Mouse (Mus musculus) midbrain, embryonic 11.5 days (tissue): Measurements from ENCODE around the gene Atp11a. TPM values are rescaled to one million over a fixed set of nuclear protein-coding genes. Genes with fewer than 3 reads are reported as not detected.

Experiments used
- ATAC-seq: fragments of 200-750 bp; cut with Nextera tagmentation; 2 replicates; pipeline ENCODE4 v1.8.0; 2017; ENCODE audit warnings: moderate TSS enrichment, moderate library complexity; ENCODE audit not compliant: low FRiP score
- DNase-seq: peaks from one replicate; pipeline ENCODE4 v3.0.0; 2015; ENCODE audit warnings: low spot score; ENCODE audit errors: missing footprints
- H3K27ac ChIP-seq: fragments of 300-500 bp; sonication (generic); 2 replicates; pipeline ENCODE4 v1.5.1; 2014; ENCODE audit warnings: low read depth, low read length
- H3K27me3 ChIP-seq: fragments of 300-500 bp; sonication (generic); 2 replicates; pipeline ENCODE4 v1.6.1; 2014; ENCODE audit warnings: mild to moderate bottlenecking, low read length, moderate library complexity, mixed read lengths; ENCODE audit not compliant: control insufficient read depth, insufficient read depth
- H3K36me3 ChIP-seq: fragments of 300-500 bp; sonication (generic); 2 replicates; pipeline ENCODE4 v1.6.1; 2014; ENCODE audit warnings: mild to moderate bottlenecking, low read length, moderate library complexity, mixed read lengths; ENCODE audit not compliant: control insufficient read depth, insufficient read depth
- H3K4me1 ChIP-seq: fragments of 300-500 bp; sonication (generic); 2 replicates; pipeline ENCODE4 v1.6.1; 2014; ENCODE audit warnings: low read length; ENCODE audit not compliant: control insufficient read depth, insufficient read depth
- H3K4me2 ChIP-seq: fragments of 300-500 bp; sonication (generic); 2 replicates; pipeline ENCODE4 v1.6.1; 2014; ENCODE audit warnings: mild to moderate bottlenecking, moderate library complexity
- H3K4me3 ChIP-seq: fragments of 300-500 bp; sonication (generic); 2 replicates; pipeline ENCODE4 v1.5.1; 2014; ENCODE audit warnings: low read depth, low read length
- H3K9ac ChIP-seq: fragments of 300-500 bp; sonication (generic); 2 replicates; pipeline ENCODE4 v1.6.1; 2014; ENCODE audit warnings: low read length
- H3K9me3 ChIP-seq: fragments of 300-500 bp; sonication (generic); 2 replicates; pipeline ENCODE4 v1.6.1; 2016; ENCODE audit warnings: low read length; ENCODE audit not compliant: control insufficient read depth
- WGBS: fragments of 180-500 bp; shearing (Covaris S2); extraction: QIAGEN DNeasy Blood & Tissue Kit; methylation state at CpG from one replicate; pipeline ENCODE4 v1.1.7; 2014; 5-methylcytosine and 5-hydroxymethylcytosine counted together
- polyA plus RNA-seq: library from polyadenylated mRNA; unstranded; fragments of >200 nt; fragmentation: Nextera tagmentation; extraction: Ambion mirVana; gene quantifications from 2 replicates; pipeline ENCODE4 v1.2.1, GENCODE M21; 2014

Gene Atp11a
- polyA plus RNA-seq, 1 experiment from 2014 or later: 10.0 TPM

DNA sequence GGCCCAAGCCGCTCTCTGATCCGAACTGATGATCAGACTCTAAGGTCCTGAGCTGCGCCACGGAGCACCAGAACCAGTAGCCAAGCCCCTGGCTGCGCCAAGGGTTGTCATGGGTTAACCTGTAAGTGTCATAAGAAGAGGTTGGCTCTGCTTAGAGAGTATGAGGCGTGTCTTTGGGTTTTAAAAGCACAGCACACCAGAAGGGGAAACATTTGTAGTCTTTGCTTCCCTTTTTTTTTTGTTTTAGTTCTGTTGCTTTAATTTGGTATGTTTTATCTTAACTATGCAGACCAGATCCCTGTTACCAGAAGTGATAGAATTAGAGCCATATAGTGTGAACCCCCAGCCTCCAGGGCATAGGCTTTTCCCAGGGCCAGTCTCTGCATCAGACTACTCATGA, 123.3 kb downstream of the Atp11a start:
- ATAC-seq: no peak
- Histone ChIP-seq H3K36me3 (peaks cover 6% of the 10 kb centered on the region; the same call in 1 of the 2 replicates), H3K4me2 (no peak overlapping the region), H3K27me3 (no peaks in the 10 kb centered on the region), H3K27ac (no peak overlapping the region), H3K4me3 (no peak overlapping the region), H3K4me1 (peaks cover 14% of the 10 kb centered on the region), H3K9me3 (no peaks in the 10 kb centered on the region), H3K9ac (no peak overlapping the region)
- DNase-seq: peak; percentile 23
- WGBS: 92% methylated on average over 6 of the region's 6 CpGs

DNA sequence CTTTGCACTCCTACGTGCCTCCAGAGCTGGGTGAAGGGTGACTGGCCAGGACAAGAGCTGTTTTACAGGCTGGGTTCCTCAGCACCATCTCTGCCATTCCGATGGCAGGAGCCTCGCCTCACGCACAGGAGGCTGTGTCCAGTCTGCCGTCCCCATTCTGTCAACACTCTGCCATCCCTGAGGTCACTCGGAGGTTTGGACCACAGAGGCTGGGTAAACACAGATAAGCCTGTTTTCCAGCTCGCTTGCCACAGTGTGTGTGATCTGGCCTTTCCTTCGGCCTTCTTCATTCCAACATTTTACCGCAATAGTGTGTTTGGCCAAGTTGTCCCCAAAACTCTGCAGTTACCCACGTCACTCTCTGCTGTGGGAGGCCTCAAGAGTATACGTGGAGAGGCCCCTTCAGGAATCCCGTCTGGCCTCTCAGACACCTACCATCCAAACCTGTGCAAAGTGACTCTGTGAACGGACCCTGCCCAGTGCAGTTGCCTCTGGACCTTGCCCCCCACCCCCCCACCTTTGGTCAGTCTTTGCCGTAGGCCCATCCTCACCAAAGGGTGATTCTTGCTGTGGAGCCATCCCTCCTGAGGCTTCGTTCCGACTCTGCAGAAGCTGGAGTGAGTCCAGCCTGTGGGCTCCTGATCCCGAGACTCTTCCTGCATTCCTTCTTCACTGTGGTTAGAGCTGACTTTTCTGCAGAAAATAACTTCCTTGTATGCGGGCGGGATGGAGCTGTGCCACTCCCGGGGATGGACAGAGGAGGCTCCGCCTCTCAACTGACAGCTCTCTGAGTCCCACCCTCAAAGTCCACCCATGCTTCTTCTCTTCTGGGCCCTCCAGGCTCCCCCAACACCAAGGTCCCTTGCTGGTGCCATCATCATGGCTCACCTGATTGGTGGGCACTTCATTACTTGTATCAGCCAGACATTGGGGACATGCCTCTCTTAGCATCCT, 126.5 kb downstream of the Atp11a start:
- DNase-seq (peak; percentile 64), ATAC-seq (no peak)
- Histone ChIP-seq H3K4me2 (no peak overlapping the region), H3K27me3 (no peaks in the 10 kb centered on the region), H3K9me3 (no peaks in the 10 kb centered on the region), H3K27ac (no peak overlapping the region), H3K9ac (no peak overlapping the region), H3K36me3 (peaks cover 10% of the 10 kb centered on the region; the same call in 1 of the 2 replicates), H3K4me3 (no peak overlapping the region), H3K4me1 (peaks cover 5% of the 10 kb centered on the region; the same call in 1 of the 2 replicates)
- WGBS: 72% methylated on average over 21 of the region's 21 CpGs

DNA sequence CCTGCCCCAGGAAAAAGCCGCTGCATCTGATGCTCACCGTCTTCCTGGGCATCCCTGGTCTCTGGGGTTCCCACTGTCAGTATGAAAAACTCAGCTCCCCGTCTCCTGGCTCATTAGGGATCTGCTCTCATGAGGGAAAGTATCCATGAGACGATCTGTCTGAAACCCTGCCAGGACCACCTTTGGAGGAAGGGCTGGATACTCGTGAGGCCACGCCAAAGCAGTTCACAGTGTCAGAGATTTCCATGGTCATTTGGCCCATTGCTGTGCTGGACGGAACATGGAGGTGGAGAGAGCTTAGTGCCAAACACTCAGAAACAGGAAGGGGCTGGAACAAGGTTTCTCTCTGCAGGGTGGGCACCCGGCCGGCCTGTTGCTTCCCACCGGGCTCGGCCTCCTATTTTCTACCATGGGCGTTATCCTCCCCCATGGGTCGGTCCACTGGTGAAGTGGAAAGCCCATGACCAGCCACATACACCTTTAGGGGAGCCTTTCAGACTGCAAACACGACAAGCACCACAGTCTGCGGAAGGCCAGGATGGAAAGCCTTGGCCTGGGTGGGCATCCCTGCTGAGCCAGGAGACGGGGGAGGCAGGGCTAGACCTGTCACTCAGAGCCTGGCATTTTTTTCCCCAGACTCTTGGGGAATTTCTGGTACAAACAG, 131.1 kb downstream of the Atp11a start:
- no peak overlapping the region for H3K4me3 ChIP-seq
- peaks cover 12% of the 10 kb centered on the region for H3K36me3 ChIP-seq
- no peaks in the 10 kb centered on the region for H3K27me3 ChIP-seq
- WGBS: 89% methylated on average over 16 of the region's 16 CpGs
- no peak overlapping the region for H3K4me2 ChIP-seq
- no peak overlapping the region for H3K9ac ChIP-seq
- H3K9me3 ChIP-seq: no peaks in the 10 kb centered on the region
- H3K27ac ChIP-seq: no peak overlapping the region
- H3K4me1 ChIP-seq: peaks cover 2% of the 10 kb centered on the region; the same call in 1 of the 2 replicates
- ATAC-seq (no peak), DNase-seq (no peak)

DNA sequence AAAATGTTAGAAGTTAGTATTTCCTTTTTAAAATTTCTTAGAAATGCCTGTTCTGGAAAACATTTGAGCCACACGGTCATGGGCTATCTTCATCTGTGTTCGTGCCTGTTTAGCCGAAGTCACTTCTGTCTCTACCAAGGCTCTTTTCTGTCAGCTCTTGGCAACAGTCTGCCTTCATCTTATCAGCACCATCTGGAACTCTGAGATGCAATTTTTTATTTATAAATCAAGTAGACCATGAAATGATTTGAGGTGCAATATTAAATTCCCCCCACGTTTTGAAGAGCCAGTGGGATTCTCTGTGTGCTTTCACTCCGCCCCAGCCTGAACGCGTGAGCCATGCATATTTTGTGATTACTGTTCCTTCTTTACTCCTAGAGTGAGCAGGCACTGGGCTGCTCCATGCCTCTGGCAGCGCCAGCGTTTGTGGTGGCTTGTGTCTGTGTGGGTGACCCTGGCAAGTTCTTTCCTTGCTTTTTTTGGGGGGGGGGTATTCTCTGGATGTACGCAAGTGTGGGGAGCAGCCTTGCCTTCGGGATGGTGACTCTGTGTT, 132.3 kb downstream of the Atp11a start:
- Histone ChIP-seq H3K4me1 (no peaks in the 10 kb centered on the region; the same call in 1 of the 2 replicates), H3K4me3 (no peak overlapping the region), H3K9ac (no peak overlapping the region), H3K27me3 (no peaks in the 10 kb centered on the region), H3K9me3 (no peaks in the 10 kb centered on the region), H3K36me3 (peaks cover 12% of the 10 kb centered on the region), H3K4me2 (no peak overlapping the region), H3K27ac (no peak overlapping the region)
- ATAC-seq (no peak), DNase-seq (no peak)
- 93% methylated on average over 11 of the region's 11 CpGs for WGBS

DNA sequence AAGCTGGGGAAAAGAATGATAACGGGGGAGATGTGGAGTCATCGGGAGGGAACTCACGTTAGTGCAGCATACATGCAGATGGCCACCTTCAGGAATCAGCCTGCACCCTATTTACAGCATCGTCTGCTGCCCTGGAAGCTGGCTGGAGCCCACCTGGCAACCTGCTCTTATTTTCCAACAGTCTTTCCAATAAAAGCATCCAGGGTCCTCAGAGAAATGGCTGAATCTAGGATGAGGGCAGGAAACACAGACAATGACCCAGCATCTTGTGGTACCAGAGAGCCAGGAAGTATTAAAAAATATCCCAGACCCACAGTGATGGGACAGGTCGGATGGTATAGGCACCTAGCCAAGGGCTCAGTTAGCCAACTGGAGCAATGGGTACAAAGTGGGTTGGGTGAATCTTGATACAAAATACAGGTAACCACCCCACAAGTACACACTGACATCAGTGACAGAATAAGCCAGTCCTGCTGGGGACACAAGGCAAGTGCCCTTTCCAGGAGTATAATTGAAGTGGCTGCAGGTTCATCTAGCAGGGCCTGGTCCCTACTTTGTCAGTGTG, 136.2 kb downstream of the Atp11a start:
- no peak for ATAC-seq
- peaks cover 4% of the 10 kb centered on the region for H3K36me3 ChIP-seq

DNA sequence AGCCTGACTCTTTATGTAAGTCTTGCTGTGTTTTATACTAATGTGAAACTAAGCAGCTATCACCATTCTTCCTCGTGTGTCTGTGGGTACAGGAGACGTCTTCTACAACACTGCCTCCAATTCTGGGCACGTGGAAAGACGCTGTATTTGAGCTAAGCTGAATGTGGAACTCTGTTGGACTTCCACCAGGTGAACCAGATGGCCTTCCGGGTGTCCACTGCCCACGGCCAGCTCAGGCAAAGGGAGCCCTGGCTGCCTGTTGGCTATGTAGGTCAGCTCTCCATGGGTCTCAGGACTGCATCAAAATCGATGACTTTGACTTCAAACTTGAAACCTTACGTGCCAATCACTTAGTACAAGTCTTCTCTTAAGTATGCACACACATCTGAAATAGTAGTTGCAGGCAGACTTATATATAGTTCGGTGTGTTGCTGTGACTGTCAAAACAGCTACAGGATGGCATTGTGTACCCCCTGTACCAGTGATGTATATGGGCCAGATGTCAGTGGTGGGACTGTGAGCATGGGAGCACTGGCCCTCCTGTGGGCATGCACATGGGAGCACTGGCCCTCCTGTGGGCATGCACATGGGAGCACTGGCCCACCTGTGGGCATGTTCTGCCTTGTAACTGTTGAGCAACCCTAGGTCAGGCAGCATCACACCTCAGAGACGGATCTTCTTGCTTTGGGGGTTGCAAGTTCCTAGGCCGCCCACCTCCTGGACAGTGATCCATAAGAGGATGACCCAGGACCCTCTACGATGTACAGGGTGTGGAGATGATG, 137.2 kb downstream of the Atp11a start:
- no peak overlapping the region for H3K9ac ChIP-seq
- H3K4me2 ChIP-seq: no peak overlapping the region
- no peak overlapping the region for H3K4me3 ChIP-seq
- H3K36me3 ChIP-seq: peaks cover 4% of the 10 kb centered on the region
- H3K27ac ChIP-seq: no peak overlapping the region
- 90% methylated on average over 12 of the region's 12 CpGs for WGBS
- DNase-seq (no peak), ATAC-seq (no peak)
- H3K4me1 ChIP-seq: peaks cover 5% of the 10 kb centered on the region
- no peaks in the 10 kb centered on the region for H3K9me3 ChIP-seq
- H3K27me3 ChIP-seq: no peaks in the 10 kb centered on the region

More for the DNA sequence above, 136.2 kb downstream of the Atp11a start:
- no peak overlapping the region for H3K4me2 ChIP-seq
- DNase-seq: no peak
- H3K9ac ChIP-seq: no peak overlapping the region
- no peak overlapping the region for H3K27ac ChIP-seq
- no peaks in the 10 kb centered on the region for H3K9me3 ChIP-seq
- H3K4me1 ChIP-seq: peaks cover 5% of the 10 kb centered on the region
- 84% methylated on average over 5 of the region's 5 CpGs for WGBS
- H3K4me3 ChIP-seq: no peak overlapping the region
- no peaks in the 10 kb centered on the region for H3K27me3 ChIP-seq

DNA sequence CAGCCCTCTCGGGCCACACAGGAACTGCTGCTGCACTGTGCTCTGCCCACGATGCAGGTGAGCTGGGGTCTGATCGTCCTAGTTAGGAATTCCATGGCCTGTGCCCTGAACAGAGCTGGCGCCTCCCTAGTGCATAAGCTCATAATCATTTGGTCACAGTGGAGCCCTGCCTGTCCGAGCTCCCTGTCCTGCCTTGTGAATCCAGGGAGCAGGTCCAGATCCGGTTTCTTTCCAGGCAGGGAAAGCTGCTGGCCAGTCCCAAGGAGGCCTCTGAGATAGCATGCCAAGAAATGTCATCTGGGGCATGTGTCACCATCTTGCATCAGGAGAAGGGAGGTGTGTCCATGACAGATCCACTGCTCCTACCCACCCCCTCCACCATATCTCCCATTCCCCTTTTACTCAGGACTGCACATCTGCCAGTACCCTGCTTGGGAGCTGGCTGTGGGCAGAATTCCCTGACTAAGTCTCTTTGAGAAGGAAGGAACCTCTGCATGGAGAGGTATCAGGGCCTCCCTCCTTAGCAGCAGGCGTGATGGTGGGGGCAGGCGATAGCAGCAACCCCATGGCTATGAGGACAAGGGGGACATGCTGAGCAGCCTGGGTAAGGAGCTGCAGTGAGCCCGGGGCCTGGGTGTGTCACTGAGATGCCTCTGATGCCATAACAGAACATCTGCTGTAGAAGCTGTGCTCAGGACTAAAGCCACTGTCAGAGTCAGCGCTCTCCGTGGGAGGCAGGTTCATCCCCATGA, 138.1 kb downstream of the Atp11a start:
- DNase-seq (no peak), ATAC-seq (no peak)
- Histone ChIP-seq H3K27ac (no peak overlapping the region), H3K9me3 (no peaks in the 10 kb centered on the region), H3K4me1 (peaks cover 5% of the 10 kb centered on the region), H3K4me3 (no peak overlapping the region), H3K27me3 (no peaks in the 10 kb centered on the region), H3K4me2 (no peak overlapping the region), H3K36me3 (peaks cover 4% of the 10 kb centered on the region), H3K9ac (no peak overlapping the region)
- 70% methylated on average over 11 of the region's 11 CpGs for WGBS
